Mouse (Mus musculus) ES-Bruce4 (cell line): ENCODE measurements around the gene Tmem158.

Experiments used
- CTCF ChIP-seq: IDR thresholded peaks from one replicate; pipeline ENCODE4 v1.8.1; 2011; ENCODE audit warnings: low read depth, low read length
- POLR2A ChIP-seq: IDR thresholded peaks from one replicate; pipeline ENCODE4 v1.8.1; 2011; ENCODE audit warnings: low read length; ENCODE audit not compliant: insufficient read depth

DNA sequence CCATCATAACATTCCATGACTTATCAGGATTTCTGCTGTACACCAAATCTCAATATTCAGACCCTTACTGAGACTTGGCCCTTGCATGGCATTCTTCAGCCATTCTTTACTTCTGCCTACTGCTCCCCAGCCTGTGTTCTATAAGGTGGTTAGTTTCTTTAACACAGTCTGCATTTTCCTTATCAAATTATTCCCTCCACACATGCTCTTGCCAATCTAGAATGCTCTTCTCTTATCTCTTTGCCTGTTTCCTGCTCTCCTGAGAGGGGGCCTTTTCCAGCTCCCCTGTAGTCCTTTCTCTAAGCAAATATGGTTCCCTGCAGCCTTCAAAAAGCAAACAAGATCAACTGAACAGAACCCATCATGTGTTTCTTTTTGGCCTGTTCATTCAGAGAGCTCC, 20.2 kb upstream of the Tmem158 start:
- TF ChIP-seq CTCF (no peak), POLR2A (no peak)
